Mouse (Mus musculus): ENCODE measurements around the gene Pard3. TPM values are rescaled to one million over a fixed set of nuclear protein-coding genes. Genes with fewer than 3 reads are reported as not detected.

The Pard3 gene
- total RNA-seq, 2 experiments from 2014 or later: 30.9 to 31.6 TPM

DNA sequence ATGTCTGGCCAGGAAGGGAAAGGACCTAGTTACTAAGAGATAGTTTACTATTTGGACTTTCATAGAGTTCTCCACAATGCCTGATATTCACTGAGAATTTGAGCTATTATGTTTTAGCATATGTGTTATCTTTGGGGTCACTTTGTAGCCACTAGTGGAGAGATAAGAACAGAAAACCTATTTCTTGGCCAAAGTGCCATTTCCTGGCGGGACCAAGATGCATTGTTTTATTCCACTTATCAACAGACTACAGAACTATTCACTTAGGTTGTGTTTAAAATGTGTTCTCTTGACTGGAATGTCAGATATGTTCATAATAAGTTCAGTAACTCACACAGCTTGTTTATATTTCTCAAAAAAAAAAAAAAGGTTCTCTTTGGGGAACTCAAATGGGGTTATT lies 441.6 kb downstream of the Pard3 start:
- no peak for DNase-seq (ENCODE audit: low spot score)
- intact Hi-C loops (cut with DNase I): no loop called here

DNA sequence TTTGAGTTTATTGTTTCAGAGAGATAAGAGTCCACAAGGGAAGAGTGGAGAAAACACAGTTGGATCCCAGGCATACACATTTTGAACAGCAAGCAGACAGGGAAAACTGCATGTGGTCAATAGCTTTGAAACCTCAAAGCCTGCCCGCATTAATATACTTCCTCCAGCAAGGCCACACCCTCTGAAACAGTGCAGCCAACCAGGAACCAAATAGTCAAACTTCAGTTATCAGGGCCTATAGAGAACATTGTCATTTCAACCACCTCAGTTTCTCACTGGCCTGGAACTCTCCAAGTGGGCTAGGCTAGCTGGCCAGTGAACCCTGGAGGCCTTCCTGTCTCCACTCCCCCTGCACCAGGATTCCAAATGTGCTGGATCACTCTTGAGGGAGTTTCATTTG lies 442.6 kb downstream of the Pard3 start:
- intact Hi-C loops (cut with DNase I): no loop called here
- DNase-seq (ENCODE audit: low spot score): no peak

- intact Hi-C loops (cut with DNase I): no loop called here
- no peak for DNase-seq (ENCODE audit: low spot score)
Measured at GRCm38 (mm10) chr8:127511341-127511740, 447.6 kb downstream of the Pard3 start.

DNA sequence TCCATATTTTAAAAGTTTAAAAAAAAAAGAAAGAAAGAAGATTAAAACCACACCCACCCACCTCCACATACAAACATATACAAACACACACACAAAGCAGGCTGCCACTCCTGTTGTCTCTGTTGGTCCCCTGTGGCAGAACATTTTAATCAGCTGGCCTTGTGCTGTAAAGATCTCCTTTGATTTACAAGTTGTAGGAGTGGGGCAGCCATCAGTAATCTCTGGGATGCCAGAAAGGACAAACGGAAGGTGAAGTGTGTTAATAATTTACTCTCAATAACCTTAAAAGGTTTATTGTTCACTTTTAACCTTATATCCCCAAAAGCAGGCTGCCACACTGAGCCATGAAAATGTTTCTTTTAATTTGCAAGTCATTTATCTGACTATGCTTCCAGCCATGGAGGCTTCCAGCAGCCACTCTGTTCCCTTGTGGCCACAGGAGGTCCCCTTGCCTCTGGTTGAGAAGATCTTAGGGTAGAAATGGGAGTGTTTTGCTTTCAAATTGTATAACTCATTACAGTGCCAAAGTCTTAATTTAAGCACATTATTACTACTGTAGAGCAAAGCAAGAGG lies 448.4 kb downstream of the Pard3 start:
- intact Hi-C loops (cut with DNase I): no loop called here
- DNase-seq (ENCODE audit: low spot score): no peak

DNA sequence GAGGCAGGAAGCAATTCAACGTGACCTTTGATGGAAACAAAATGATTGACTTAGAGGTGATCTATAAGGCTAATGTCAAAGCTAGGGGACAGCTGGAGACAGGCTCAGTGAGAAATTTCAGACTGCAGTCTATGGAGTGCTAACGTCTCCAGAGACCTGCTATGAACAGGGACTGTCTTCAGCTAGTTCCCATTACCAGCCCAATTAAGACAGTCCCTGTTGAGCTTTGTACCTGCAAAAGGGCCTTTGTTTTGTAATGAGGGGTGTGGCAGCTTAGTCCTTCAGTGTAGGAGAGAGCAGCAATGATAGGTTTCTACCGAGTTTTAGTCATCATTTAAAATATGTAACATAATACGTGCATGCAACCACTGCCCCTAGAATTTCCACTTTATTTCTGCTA lies 448.9 kb downstream of the Pard3 start:
- intact Hi-C loops (cut with DNase I): no loop called here
- DNase-seq (ENCODE audit: low spot score): no peak

DNA sequence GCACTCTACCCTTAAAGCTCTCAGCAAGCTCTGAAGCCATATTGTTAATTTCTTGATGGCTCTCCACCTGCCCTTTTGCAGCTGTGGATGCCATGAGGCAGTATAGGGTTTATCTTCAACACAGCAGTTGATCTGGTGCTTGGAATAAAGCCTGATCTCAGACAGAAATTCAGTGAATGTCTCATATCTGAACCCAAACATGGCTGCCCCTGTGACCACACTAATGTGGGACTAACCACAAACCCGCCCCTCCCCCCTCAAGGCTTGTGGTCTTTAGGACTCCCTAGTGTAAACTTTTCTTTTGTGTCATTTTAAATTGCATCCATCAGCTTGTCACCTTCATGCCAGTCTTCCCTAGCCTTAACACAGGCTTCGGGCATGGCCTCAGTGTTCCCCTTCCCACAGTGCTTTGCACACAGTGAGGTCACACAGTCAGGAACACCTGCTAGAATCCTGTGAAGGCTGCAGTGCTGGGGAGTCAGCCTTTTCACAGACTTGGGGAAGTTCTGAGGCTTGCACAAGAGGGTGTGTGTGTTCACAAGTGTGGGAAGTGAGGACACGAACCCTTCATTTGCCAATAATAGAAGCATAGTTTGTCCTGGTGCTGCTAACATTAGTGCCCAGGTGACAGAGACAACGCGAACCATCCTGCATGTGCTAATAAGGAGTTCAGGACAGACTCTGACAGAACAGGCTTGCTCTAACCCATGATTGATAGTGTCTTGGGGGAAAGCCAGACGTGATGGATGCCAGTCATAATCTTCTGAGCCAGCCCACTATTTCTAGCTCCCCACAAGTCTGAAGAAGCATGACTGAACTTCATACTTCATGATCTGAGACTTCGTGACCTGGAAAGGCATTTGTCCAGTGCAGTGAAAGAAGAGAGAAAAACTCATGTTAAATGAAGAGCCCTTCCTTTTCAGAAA lies 451.4 kb downstream of the Pard3 start:
- intact Hi-C loops (cut with DNase I): no loop called here
- no peak for DNase-seq (ENCODE audit: low spot score)

GRCm38 (mm10) chr8:127516043-127516442 lies 452.4 kb downstream of the Pard3 start:
- intact Hi-C loops (cut with DNase I): no loop called here
- no peak for DNase-seq (ENCODE audit: low spot score)

- intact Hi-C loops (cut with DNase I): no loop called here
- DNase-seq (ENCODE audit: low spot score): no peak
Measured at GRCm38 (mm10) chr8:127525673-127526072, 462.0 kb downstream of the Pard3 start.

GRCm38 (mm10) chr8:127528315-127528714 lies 464.6 kb downstream of the Pard3 start:
- DNase-seq (ENCODE audit: low spot score): no peak
- intact Hi-C loops (cut with DNase I): no loop called here

GRCm38 (mm10) chr8:127529746-127530145 lies 466.1 kb downstream of the Pard3 start:
- intact Hi-C loops (cut with DNase I): no loop called here
- no peak for DNase-seq (ENCODE audit: low spot score)

- intact Hi-C loops (cut with DNase I): no loop called here
- DNase-seq (ENCODE audit: low spot score): no peak
Measured at GRCm38 (mm10) chr8:127531866-127532265, 468.2 kb downstream of the Pard3 start.

DNA sequence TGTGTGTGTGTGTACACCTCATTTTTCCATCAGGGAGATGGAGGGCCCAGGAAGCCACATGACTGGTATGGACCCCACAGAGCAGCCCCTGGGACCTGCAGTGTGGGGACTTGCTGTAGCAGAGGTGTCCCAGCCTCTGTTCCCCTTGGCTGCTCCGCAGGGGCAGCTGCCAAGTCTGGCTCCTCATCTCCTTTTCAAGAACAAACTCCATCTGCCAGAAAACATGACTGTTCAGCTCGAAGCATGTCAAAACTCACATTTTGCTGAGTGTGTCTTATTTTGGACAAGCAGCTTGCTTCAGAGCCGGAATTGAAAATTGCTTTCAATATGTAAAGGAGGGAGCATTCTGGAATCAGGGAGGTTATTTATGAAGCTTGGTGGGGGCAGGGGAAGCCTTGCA lies 471.1 kb downstream of the Pard3 start:
- intact Hi-C loops (cut with DNase I): no loop called here
- no peak for DNase-seq (ENCODE audit: low spot score)

GRCm38 (mm10) chr8:127535192-127535845 lies 471.6 kb downstream of the Pard3 start:
- intact Hi-C loops (cut with DNase I): no loop called here

DNA sequence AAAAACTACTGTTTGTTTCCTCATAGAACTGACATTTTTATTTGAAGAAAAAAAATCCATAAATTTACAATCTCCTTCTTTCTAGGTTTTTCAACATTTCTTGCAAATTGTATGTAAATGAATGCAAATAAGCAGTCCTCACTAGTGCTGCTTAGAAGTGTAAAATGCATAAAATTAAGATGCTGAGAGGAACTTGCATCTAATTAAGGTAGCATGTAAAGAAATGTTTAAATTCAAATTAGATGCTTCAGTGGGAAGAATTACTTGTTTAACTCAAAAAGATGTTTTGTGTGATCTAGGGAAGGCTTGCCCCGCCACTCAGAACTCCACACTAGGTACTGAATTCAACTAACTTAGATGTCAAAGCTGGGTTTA lies 472.1 kb downstream of the Pard3 start:
- DNase-seq (ENCODE audit: low spot score): no peak
- intact Hi-C loops (cut with DNase I): no loop called here

More at GRCm38 (mm10) chr8:127535192-127535845, 471.6 kb downstream of the Pard3 start:
- DNase-seq (ENCODE audit: low spot score): no peak

DNA sequence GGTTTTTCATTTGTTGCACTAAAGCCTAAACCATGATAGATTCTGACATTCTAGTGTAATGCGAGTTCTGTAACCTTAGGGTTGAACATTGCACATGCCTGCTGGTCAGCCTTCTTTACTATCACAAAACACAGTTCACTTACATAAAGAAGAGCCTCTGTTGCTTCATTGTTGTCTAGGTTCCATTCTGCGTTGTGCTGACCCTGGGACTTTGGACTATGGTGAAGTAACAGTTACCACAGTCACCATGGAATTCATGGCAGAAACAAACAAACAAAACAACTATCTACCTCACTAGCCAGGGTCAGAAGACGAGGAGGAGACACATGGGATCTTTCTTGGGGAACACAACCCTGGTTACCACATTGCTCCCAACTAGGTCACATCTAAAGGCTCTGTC lies 476.1 kb downstream of the Pard3 start:
- no peak for DNase-seq (ENCODE audit: low spot score)
- intact Hi-C loops (cut with DNase I): no loop called here

DNA sequence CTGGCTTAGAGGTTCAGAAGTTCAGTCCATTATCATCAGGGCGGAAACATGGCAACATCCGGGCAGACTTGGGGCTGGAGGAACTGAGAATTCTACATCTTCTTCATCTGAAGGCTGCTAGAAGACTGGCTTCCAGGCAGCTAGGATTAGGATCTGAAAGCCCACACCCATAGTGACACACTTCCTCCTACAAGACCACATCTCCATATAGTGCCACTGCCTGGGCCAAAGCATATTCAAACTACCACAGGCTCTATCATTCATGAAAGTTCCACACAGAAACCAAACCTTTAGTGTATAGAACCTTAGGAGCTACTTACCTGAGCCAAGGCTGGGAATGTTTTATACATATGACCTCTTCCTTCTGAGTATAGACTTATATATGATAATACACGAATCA lies 476.6 kb downstream of the Pard3 start:
- intact Hi-C loops (cut with DNase I): no loop called here
- DNase-seq (ENCODE audit: low spot score): no peak

GRCm38 (mm10) chr8:127542162-127542561 lies 478.5 kb downstream of the Pard3 start:
- DNase-seq (ENCODE audit: low spot score): no peak
- intact Hi-C loops (cut with DNase I): no loop called here

GRCm38 (mm10) chr8:127543676-127544075 lies 480.0 kb downstream of the Pard3 start:
- intact Hi-C loops (cut with DNase I): no loop called here
- DNase-seq (ENCODE audit: low spot score): peak; percentile 21

DNA sequence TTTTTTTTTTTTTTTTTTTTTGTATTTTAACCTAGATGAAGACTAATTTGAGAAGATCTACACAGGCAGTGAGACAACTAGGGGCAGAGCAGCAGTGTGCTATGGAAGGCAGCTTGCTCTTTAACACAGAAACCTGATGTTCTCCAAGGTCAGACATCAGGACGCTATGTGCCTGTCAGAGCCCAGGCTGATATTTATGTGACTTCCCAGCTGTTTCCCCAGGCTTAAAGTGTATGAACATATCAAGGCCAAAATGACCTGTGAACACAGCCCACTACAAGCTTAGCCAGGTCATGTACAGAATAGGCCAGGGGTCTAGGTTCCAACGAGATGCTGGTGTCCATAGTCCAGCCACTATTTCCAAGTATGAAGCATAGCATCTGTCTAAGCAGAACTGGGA lies 482.5 kb downstream of the Pard3 start:
- intact Hi-C loops (cut with DNase I): no loop called here
- DNase-seq (ENCODE audit: low spot score): no peak

DNA sequence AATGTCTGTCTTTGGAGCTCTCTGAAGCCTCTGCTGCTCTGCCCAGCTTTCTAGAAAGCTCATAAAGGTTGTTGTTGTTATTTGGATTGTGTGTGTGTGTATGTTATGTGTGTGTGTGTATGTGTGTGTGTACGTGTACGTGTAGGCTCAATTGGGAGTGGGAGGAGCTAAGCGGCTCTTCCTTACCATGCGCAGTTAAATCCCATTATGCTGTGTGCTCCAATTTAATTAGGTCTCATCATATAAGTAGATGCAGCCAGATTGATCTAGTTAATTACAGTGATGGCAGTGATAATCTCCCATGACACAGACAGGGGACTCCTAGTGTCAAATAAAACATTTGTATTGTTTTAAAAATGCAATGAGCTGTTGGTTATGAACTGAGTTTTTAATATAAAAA lies 487.2 kb downstream of the Pard3 start:
- intact Hi-C loops (cut with DNase I): no loop called here

GRCm38 (mm10) chr8:127552161-127552595 lies 488.5 kb downstream of the Pard3 start:
- no peak for DNase-seq (ENCODE audit: low spot score)
- intact Hi-C loops (cut with DNase I): no loop called here

More for the DNA sequence above, 487.2 kb downstream of the Pard3 start:
- DNase-seq (ENCODE audit: low spot score): no peak
